Mouse (Mus musculus) spleen, adult 2 months (tissue): ENCODE data around the gene Cdca4.

ENCODE experiments used
- CTCF ChIP-seq: fragments of 200-500 bp; IDR thresholded peaks from 2 replicates; pipeline ENCODE4 v1.5.1; 2011; ENCODE audit warnings: mild to moderate bottlenecking, inconsistent platforms; ENCODE audit not compliant: insufficient read depth, insufficient read length, insufficient replicate concordance; ENCODE audit errors: extremely low read depth
- POLR2A ChIP-seq: fragments of 200-500 bp; IDR thresholded peaks from 2 replicates; pipeline ENCODE4 v1.6.1; 2011; ENCODE audit warnings: low read depth, low read length, inconsistent platforms

GRCm38 (mm10) chr12:112840209-112841086 lies 11.2 kb upstream of the Cdca4 start:
- TF ChIP-seq POLR2A = no peak
- no peak for TF ChIP-seq CTCF
